Mouse (Mus musculus): Measurements from ENCODE around the gene Rnd2. TPM values are rescaled to one million over a fixed set of nuclear protein-coding genes. Genes with fewer than 3 reads are reported as not detected.
"Not testable (repeated sequence)": the region's sequence is repeated elsewhere in the genome, so short reads cannot be mapped to it uniquely, and the experiment has no call there.

Gene Rnd2
- polyA plus RNA-seq, 1 experiment from 2014 or later, result 26.4 TPM

- ATAC-seq (ENCODE audit: extremely low read depth, insufficient number of reproducible peaks, low FRiP score, low TSS enrichment), result no peak
- Histone ChIP-seq H3K4me2 (peak overlapping the region; percentile 85), H3K36me3 (peaks cover 29% of the 10 kb centered on the region), H3K27me3 (replicated peaks) (no peaks in the 10 kb centered on the region), H3K4me3 (peak overlapping the region; percentile 94), H3K9me3 (no peaks in the 10 kb centered on the region), H3K9ac (peak overlapping the region; percentile 91), H3K4me1 (peaks cover 37% of the 10 kb centered on the region), H3K27ac (replicated peaks) (no peak overlapping the region)
- 44% methylated on average over 8 of the region's 8 CpGs for WGBS
These were observed 38.6 kb upstream of the Rnd2 start for GRCm38 (mm10) chr11:101426165-101426564.

GRCm38 (mm10) chr11:101431327-101431726 is 33.5 kb upstream of the Rnd2 start:
- WGBS, result 89% methylated on average over 9 of the region's 9 CpGs
- no peak overlapping the region for H3K9ac ChIP-seq
- no peak for ATAC-seq (ENCODE audit: extremely low read depth, insufficient number of reproducible peaks, low FRiP score, low TSS enrichment)
- peaks cover 9% of the 10 kb centered on the region for H3K4me1 ChIP-seq
- H3K4me3 ChIP-seq, result no peak overlapping the region
- peaks cover 71% of the 10 kb centered on the region for H3K36me3 ChIP-seq
- H3K9me3 ChIP-seq, result no peaks in the 10 kb centered on the region
- no peak overlapping the region for H3K27ac ChIP-seq (replicated peaks)
- no peak overlapping the region for H3K4me2 ChIP-seq
- no peaks in the 10 kb centered on the region for H3K27me3 ChIP-seq (replicated peaks)

GRCm38 (mm10) chr11:101433396-101433795 is 31.4 kb upstream of the Rnd2 start:
- Histone ChIP-seq H3K9me3 (no peaks in the 10 kb centered on the region), H3K27ac (replicated peaks) (no peak overlapping the region), H3K9ac (no peak overlapping the region), H3K4me2 (no peak overlapping the region), H3K4me1 (no peaks in the 10 kb centered on the region), H3K4me3 (no peak overlapping the region), H3K27me3 (replicated peaks) (no peaks in the 10 kb centered on the region), H3K36me3 (peaks cover 72% of the 10 kb centered on the region)
- no peak for ATAC-seq (ENCODE audit: extremely low read depth, insufficient number of reproducible peaks, low FRiP score, low TSS enrichment)
- 84% methylated on average over 13 of the region's 13 CpGs for WGBS

- Histone ChIP-seq H3K36me3 (peaks cover 55% of the 10 kb centered on the region), H3K9ac (no peak overlapping the region), H3K27me3 (replicated peaks) (no peaks in the 10 kb centered on the region), H3K4me3 (no peak overlapping the region), H3K4me2 (no peak overlapping the region), H3K27ac (replicated peaks) (no peak overlapping the region), H3K4me1 (no peaks in the 10 kb centered on the region), H3K9me3 (no peaks in the 10 kb centered on the region)
- no peak for ATAC-seq (ENCODE audit: extremely low read depth, insufficient number of reproducible peaks, low FRiP score, low TSS enrichment)
- 70% methylated on average over 4 of the region's 4 CpGs for WGBS
These were observed 29.0 kb upstream of the Rnd2 start for GRCm38 (mm10) chr11:101435831-101436230.

GRCm38 (mm10) chr11:101436916-101437315 is 27.9 kb upstream of the Rnd2 start:
- H3K36me3 ChIP-seq, result peaks cover 44% of the 10 kb centered on the region
- H3K9ac ChIP-seq, result no peak overlapping the region
- WGBS, result 75% methylated on average over 4 of the region's 4 CpGs
- H3K4me1 ChIP-seq, result no peaks in the 10 kb centered on the region
- H3K9me3 ChIP-seq, result no peaks in the 10 kb centered on the region
- no peak for ATAC-seq (ENCODE audit: extremely low read depth, insufficient number of reproducible peaks, low FRiP score, low TSS enrichment)
- no peak overlapping the region for H3K27ac ChIP-seq (replicated peaks)
- H3K4me3 ChIP-seq, result no peak overlapping the region
- H3K27me3 ChIP-seq (replicated peaks), result no peaks in the 10 kb centered on the region
- H3K4me2 ChIP-seq, result no peak overlapping the region

GRCm38 (mm10) chr11:101438006-101438405 is 26.8 kb upstream of the Rnd2 start:
- peaks cover 34% of the 10 kb centered on the region for H3K36me3 ChIP-seq
- not testable (repeated sequence) for H3K4me2 ChIP-seq; H3K9ac ChIP-seq; ATAC-seq (ENCODE audit: extremely low read depth, insufficient number of reproducible peaks, low FRiP score, low TSS enrichment); H3K4me1 ChIP-seq; H3K9me3 ChIP-seq; H3K4me3 ChIP-seq; H3K27ac ChIP-seq (replicated peaks); H3K27me3 ChIP-seq (replicated peaks)
- WGBS, result 50% methylated on average over 3 of the region's 3 CpGs

- Histone ChIP-seq H3K4me2 (peak overlapping the region; percentile 59), H3K36me3 (peaks cover 32% of the 10 kb centered on the region), H3K9ac (peak overlapping the region; percentile 70; the same call in 1 of the 2 replicates), H3K4me3 (peak overlapping the region; percentile 91), H3K4me1 (peaks cover 21% of the 10 kb centered on the region)
- H3K9me3 ChIP-seq; H3K27me3 ChIP-seq (replicated peaks); ATAC-seq (ENCODE audit: extremely low read depth, insufficient number of reproducible peaks, low FRiP score, low TSS enrichment); H3K27ac ChIP-seq (replicated peaks): not testable (repeated sequence)
- 33% methylated on average over 15 of the region's 15 CpGs for WGBS
These were observed 23.2 kb upstream of the Rnd2 start for GRCm38 (mm10) chr11:101441450-101442126.

GRCm38 (mm10) chr11:101442127-101442693 is 22.6 kb upstream of the Rnd2 start, which contains the start of gene Rpl27:
Rpl27 (plus strand) TSS chr11:101442298.
- H3K9ac ChIP-seq, result peak within 1 kb of the TSS; percentile 97
- peak within 1 kb of the TSS; percentile 91 for H3K27ac ChIP-seq (replicated peaks)
- under 1% methylated on average over 42 of the region's 42 CpGs for WGBS
- no peaks in the 10 kb centered on the region for H3K27me3 ChIP-seq (replicated peaks)
- no peaks in the 10 kb centered on the region for H3K9me3 ChIP-seq
- H3K4me3 ChIP-seq, result peak within 1 kb of the TSS; percentile 91
- peaks cover 33% of the 10 kb centered on the region for H3K36me3 ChIP-seq
- H3K4me2 ChIP-seq, result peak within 1 kb of the TSS; percentile 86
- peaks cover 21% of the 10 kb centered on the region for H3K4me1 ChIP-seq
- ATAC-seq (ENCODE audit: extremely low read depth, insufficient number of reproducible peaks, low FRiP score, low TSS enrichment), result peak; percentile 99

- Histone ChIP-seq H3K4me2 (peak overlapping the region; percentile 86), H3K9ac (peak overlapping the region; percentile 97), H3K36me3 (peaks cover 33% of the 10 kb centered on the region), H3K27ac (replicated peaks) (peak overlapping the region; percentile 91), H3K4me1 (peaks cover 21% of the 10 kb centered on the region), H3K27me3 (replicated peaks) (no peaks in the 10 kb centered on the region), H3K4me3 (peak overlapping the region; percentile 91), H3K9me3 (no peaks in the 10 kb centered on the region)
- WGBS, result under 1% methylated on average over 14 of the region's 14 CpGs
- no peak for ATAC-seq (ENCODE audit: extremely low read depth, insufficient number of reproducible peaks, low FRiP score, low TSS enrichment)
These were observed 22.0 kb upstream of the Rnd2 start for GRCm38 (mm10) chr11:101442760-101443159.

- peaks cover 33% of the 10 kb centered on the region for H3K36me3 ChIP-seq
- 81% methylated on average over 1 of the region's 1 CpGs for WGBS
These were observed 18.5 kb upstream of the Rnd2 start for GRCm38 (mm10) chr11:101446319-101446718.

GRCm38 (mm10) chr11:101446860-101447259 is 17.9 kb upstream of the Rnd2 start:
- H3K27ac ChIP-seq (replicated peaks); ATAC-seq (ENCODE audit: extremely low read depth, insufficient number of reproducible peaks, low FRiP score, low TSS enrichment); H3K4me2 ChIP-seq; H3K9ac ChIP-seq; H3K27me3 ChIP-seq (replicated peaks); H3K4me3 ChIP-seq; H3K9me3 ChIP-seq: not testable (repeated sequence)
- peaks cover 33% of the 10 kb centered on the region for H3K36me3 ChIP-seq
- WGBS, result 90% methylated on average over 8 of the region's 8 CpGs
- peaks cover 34% of the 10 kb centered on the region for H3K4me1 ChIP-seq

More at GRCm38 (mm10) chr11:101446319-101446718, 18.5 kb upstream of the Rnd2 start:
- Histone ChIP-seq H3K27ac (replicated peaks) (no peak overlapping the region), H3K9me3 (no peaks in the 10 kb centered on the region), H3K4me1 (peaks cover 34% of the 10 kb centered on the region), H3K4me2 (no peak overlapping the region), H3K9ac (no peak overlapping the region), H3K27me3 (replicated peaks) (no peaks in the 10 kb centered on the region), H3K4me3 (no peak overlapping the region)
- no peak for ATAC-seq (ENCODE audit: extremely low read depth, insufficient number of reproducible peaks, low FRiP score, low TSS enrichment)

- peak overlapping the region; percentile 79 for H3K27ac ChIP-seq (replicated peaks)
- H3K4me2 ChIP-seq, result peak overlapping the region; percentile 71
- H3K4me3 ChIP-seq, result peak overlapping the region; percentile 60
- no peaks in the 10 kb centered on the region for H3K9me3 ChIP-seq
- 88% methylated on average over 5 of the region's 5 CpGs for WGBS
- H3K4me1 ChIP-seq, result peaks cover 37% of the 10 kb centered on the region
- H3K36me3 ChIP-seq, result peaks cover 33% of the 10 kb centered on the region
- no peak for ATAC-seq (ENCODE audit: extremely low read depth, insufficient number of reproducible peaks, low FRiP score, low TSS enrichment)
- H3K27me3 ChIP-seq (replicated peaks), result no peaks in the 10 kb centered on the region
- peak overlapping the region; percentile 81; the same call in 1 of the 2 replicates for H3K9ac ChIP-seq
These were observed 17.0 kb upstream of the Rnd2 start for GRCm38 (mm10) chr11:101447786-101448185.

Measured in heart, embryonic 13.5 days (tissue).